15 mouse cellular contexts compared by ENCODE assay signal in genomic region chr19:24418030-24418429, GRCm38 (mm10).
"Had no signal": no experiment of that assay in that cellular context is flagged by ENCODE, and none has a peak within 500 bp of the region (broad histone marks: within the 10 kb centered on the region; RNA-seq: fewer than 3 reads in every experiment).

No protein-coding gene starts in this region.

- DNase-seq: liver, postnatal 0 days; lung, adult 2 months; lung, postnatal 14 days; lung, postnatal 36 days; right cerebral cortex, postnatal 4 days; spleen, adult 18-20 months; thymus, adult 2 months; thymus, postnatal 25 days had no signal

- H3K36me3 ChIP-seq: liver, embryonic 15.5 days; lung, embryonic 15.5 days; midbrain, embryonic 13.5 days; midbrain, embryonic 15.5 days; neural tube, embryonic 12.5 days; stomach, embryonic 15.5 days had no signal

- H3K4me3 ChIP-seq: liver, embryonic 15.5 days; lung, embryonic 15.5 days; midbrain, embryonic 13.5 days; midbrain, embryonic 15.5 days; neural tube, embryonic 12.5 days; stomach, embryonic 15.5 days had no signal

- H3K4me1 ChIP-seq: liver, embryonic 15.5 days; lung, embryonic 15.5 days; neural tube, embryonic 12.5 days; stomach, embryonic 15.5 days had no signal

- H3K27ac ChIP-seq: liver, embryonic 15.5 days; lung, embryonic 15.5 days; midbrain, embryonic 13.5 days; midbrain, embryonic 15.5 days; neural tube, embryonic 12.5 days; stomach, embryonic 15.5 days; stomach, postnatal 0 days had no signal
